Mouse (Mus musculus): ENCODE results near the gene Rgl2.

DNA sequence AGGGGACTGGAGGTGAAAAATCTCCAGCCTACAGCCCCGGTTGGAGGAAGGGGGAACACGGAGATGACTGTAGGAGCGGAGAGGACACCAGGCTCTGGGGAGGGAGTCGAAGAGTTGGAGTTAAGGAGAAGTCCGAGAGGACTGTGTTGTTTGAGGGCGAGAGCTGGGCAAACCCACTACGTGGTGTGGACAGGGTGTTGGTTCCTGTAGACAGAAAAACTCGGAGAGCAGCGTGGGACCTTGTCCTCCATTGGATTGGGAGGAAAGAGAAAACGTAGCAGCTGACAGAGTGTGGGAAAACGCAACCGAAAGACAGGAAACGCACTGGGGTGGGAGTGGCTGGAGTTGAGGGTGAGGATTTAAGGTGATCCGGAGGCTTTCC is 19.5 kb upstream of the Rgl2 start:
- no peak for TF ChIP-seq CTCF (IDR thresholded peaks at IDR 0.05)
- TF ChIP-seq EP300 (IDR thresholded peaks at IDR 0.05): no peak
